In genomic region chr17:34031465-34032173, GRCm38 (mm10) we compare ENCODE assay signal across 8 mouse cellular contexts. TPM values are rescaled to one million over a fixed set of nuclear protein-coding genes. Genes with fewer than 3 reads are reported as not detected.
DNase-seq lines count a peak whose midpoint lies in the region; ATAC-seq and TF ChIP-seq lines count a peak whose summit lies in the region.

TSS of gene Slc39a7 (minus strand) at chr17:34031682.
TSS of gene Rxrb (plus strand) at chr17:34031812.

- in situ Hi-C loops in ES-E14 (cut with MboI; ENCODE audit: low sequenced_read_pairs in 2 of 2, unreplicated experiment in 2 of 2): no loop called here

- peak within 1 kb of the TSS; percentile 74 for H3K27ac ChIP-seq in ES-E14 (ENCODE audit: insufficient read depth, low read depth, low read length, poor library complexity, severe bottlenecking)
- H3K27ac ChIP-seq in forebrain, embryonic 15.5 days (replicated peaks): peak within 1 kb of the TSS; percentile 98

- peak; percentile 67 for TF ChIP-seq POLR2A in lung, adult 2 months (IDR thresholded peaks at IDR 0.05; ENCODE audit: borderline replicate concordance, extremely low read depth, low read depth, low read length)

- H3K36me3 ChIP-seq in ES-E14 (ENCODE audit: control insufficient read depth, insufficient read depth, low read length, poor library complexity, severe bottlenecking): peaks cover 44% of the 10 kb centered on the region
- peaks cover 42% of the 10 kb centered on the region for H3K36me3 ChIP-seq in forebrain, embryonic 15.5 days

- peak within 1 kb of the TSS; percentile 84 for H3K9ac ChIP-seq in ES-E14 (ENCODE audit: insufficient read depth, low read depth, low read length, poor library complexity, severe bottlenecking)
- peak within 1 kb of the TSS; percentile 88 for H3K9ac ChIP-seq in forebrain, embryonic 15.5 days (replicated peaks)

- H3K4me2 ChIP-seq in forebrain, embryonic 15.5 days (replicated peaks): peak within 1 kb of the TSS; percentile 94

- TF ChIP-seq CTCF in lung, adult 2 months (IDR thresholded peaks at IDR 0.05; ENCODE audit: insufficient read depth, low read length): no peak

- intact Hi-C loops in heart, postnatal 25 days (cut with DNase I): no loop called here

- no peaks in the 10 kb centered on the region for H3K9me3 ChIP-seq in ES-E14 (ENCODE audit: control insufficient read depth, insufficient read depth, low read depth, low read length)
- H3K9me3 ChIP-seq in forebrain, embryonic 15.5 days: no peaks in the 10 kb centered on the region

- no peaks in the 10 kb centered on the region for H3K27me3 ChIP-seq in forebrain, embryonic 15.5 days

- ATAC-seq in forebrain, embryonic 15.5 days (replicated peaks): peak; percentile 79
- peak; percentile 59 for ATAC-seq in neutrophil, adult 5-6 weeks (ENCODE audit: extremely low read depth, insufficient number of reproducible peaks, low FRiP score, poor library complexity, severe bottlenecking)

- under 1% methylated on average over 87 of the region's 88 CpGs for WGBS in forebrain, embryonic 15.5 days
- WGBS in lung, adult 2 months: under 1% methylated on average over 85 of the region's 88 CpGs

- H3K4me1 ChIP-seq in ES-E14 (ENCODE audit: control insufficient read depth in 2 of 2, insufficient read depth in 2 of 2, low read length in 2 of 2, poor library complexity in 1 of 2): peaks cover 7 to 19% of the 10 kb centered on the region in 2 experiments
- peaks cover 60% of the 10 kb centered on the region for H3K4me1 ChIP-seq in forebrain, embryonic 15.5 days
- H3K4me1 ChIP-seq in lung, adult 2 months (ENCODE audit: control insufficient read depth, insufficient read depth, low read length): peaks cover 19% of the 10 kb centered on the region

- DNase-seq in ES-E14 (ENCODE audit: low read depth, low spot score): peak; percentile 93
- DNase-seq in cerebellum, adult 11-12 months: peak; percentile 98
- peak; percentile 97 for DNase-seq in heart, postnatal 25 days (ENCODE audit: low spot score)
- DNase-seq in layer of hippocampus, adult 18-20 months (ENCODE audit: low spot score in 2 of 2): peak; percentile 97 to 98
- DNase-seq in lung, adult 2 months: peak; percentile 97
- peak; percentile 97 for DNase-seq in thymus, adult 18-20 months

- peak within 1 kb of the TSS; percentile 72 to 97 for H3K4me3 ChIP-seq in ES-E14 (ENCODE audit: insufficient read depth in 1 of 2, low read depth in 1 of 2, low read length in 2 of 2, poor library complexity in 1 of 2, severe bottlenecking in 1 of 2)
- H3K4me3 ChIP-seq in forebrain, embryonic 15.5 days: peak within 1 kb of the TSS; percentile 85
- H3K4me3 ChIP-seq in lung, adult 2 months (replicated peaks; ENCODE audit: extremely low read depth, low read depth, low read length): peak within 1 kb of the TSS; percentile 97

TF ChIP-seq in ES-E14, 5 proteins besides CTCF, POLR2A, EP300 and RAD21:
- TF ChIP-seq MAFK (IDR thresholded peaks at IDR 0.05; ENCODE audit: insufficient read depth, low read depth, low read length): no peak
- no peak for TF ChIP-seq ZNF384 (IDR thresholded peaks at IDR 0.05; ENCODE audit: low read depth, low read length)
- TF ChIP-seq ZC3H11A (IDR thresholded peaks at IDR 0.05; ENCODE audit: borderline replicate concordance, low read depth, low read length): no peak
- peak; percentile 97 for TF ChIP-seq CHD2 (IDR thresholded peaks at IDR 0.05; ENCODE audit: low read depth, low read length)
- peak; percentile 88 for TF ChIP-seq HCFC1 (IDR thresholded peaks at IDR 0.05; ENCODE audit: borderline replicate concordance, insufficient read depth, low read length)

RNA-seq across cellular contexts. Expression of gene Slc39a7, which starts in this region (rescaled TPM):
- total RNA-seq in ES-E14 (2012; rRNA removed): 253 and 394 TPM in 2 replicates
- 148 and 156 TPM in 2 replicates for polyA plus RNA-seq in forebrain, embryonic 15.5 days (2015; fragmentation: Nextera tagmentation; extraction: Ambion mirVana)
- total RNA-seq in heart, postnatal 25 days (2021): 10 to 100 TPM; 60.4 to 61.3 TPM
- 100 to 1,000 TPM in 1 of 2 experiments, 10 to 100 TPM in 1; 90.7 to 105 TPM for total RNA-seq in layer of hippocampus, adult 18-20 months (2021)
- polyA plus RNA-seq in lung, adult 2 months (2012; rRNA removed): 161 and 183 TPM in 2 replicates
- total RNA-seq in neutrophil, adult 5-6 weeks (2017): 65.5 and 69.1 TPM in 2 replicates

RNA-seq across cellular contexts. Expression of gene Rxrb, which starts in this region (rescaled TPM):
- total RNA-seq in ES-E14 (2012; rRNA removed): 52.4 and 79.2 TPM in 2 replicates
- 58.2 and 64.5 TPM in 2 replicates for polyA plus RNA-seq in forebrain, embryonic 15.5 days (2015; fragmentation: Nextera tagmentation; extraction: Ambion mirVana)
- 10 to 100 TPM; 40.5 to 42.1 TPM for total RNA-seq in heart, postnatal 25 days (2021)
- 10 to 100 TPM; 77.1 to 85.8 TPM for total RNA-seq in layer of hippocampus, adult 18-20 months (2021)
- 63.2 and 79.8 TPM in 2 replicates for polyA plus RNA-seq in lung, adult 2 months (2012; rRNA removed)
- 65.3 and 70.2 TPM in 2 replicates for total RNA-seq in neutrophil, adult 5-6 weeks (2017)

Comparison
In these comparisons a context has a peak if more than half of its experiments do, and no peak if none do; other contexts are left out.
1. Peak in every context shown above with its lines: DNase-seq, ATAC-seq, H3K4me3 ChIP-seq and H3K27ac ChIP-seq.